Mouse (Mus musculus) CD4-positive, CD25-positive, alpha-beta regulatory T cell, adult 4 months (primary cell): ENCODE results near the gene Lonp2. TPM values are rescaled to one million over a fixed set of nuclear protein-coding genes. Genes with fewer than 3 reads are reported as not detected.

ENCODE experiments used
- ATAC-seq: one replicate; pipeline ENCODE4 v1.8.0; 2017
- polyA plus RNA-seq, 2 experiments: library from polyadenylated mRNA; unstranded; fragments of 100-300 nt; shearing (Covaris generic); gene quantifications; one replicate each; pipeline ENCODE4 v1.2.1; 2017

Gene Lonp2
- polyA plus RNA-seq, 2 experiments from 2014 or later: 96.5 to 125 TPM

- ATAC-seq: no peak
Observed at GRCm38 (mm10) chr8:86624915-86625314, 1.1 kb downstream of the Lonp2 start.

- ATAC-seq: no peak
Observed at GRCm38 (mm10) chr8:86630212-86630611, 6.4 kb downstream of the Lonp2 start.

GRCm38 (mm10) chr8:86631395-86631794 lies 7.6 kb downstream of the Lonp2 start:
- ATAC-seq: no peak

GRCm38 (mm10) chr8:86637826-86638225 lies 14.0 kb downstream of the Lonp2 start:
- ATAC-seq: no peak

- no peak for ATAC-seq
Observed at GRCm38 (mm10) chr8:86638981-86639380, 15.1 kb downstream of the Lonp2 start.

GRCm38 (mm10) chr8:86642682-86643081 lies 18.8 kb downstream of the Lonp2 start:
- no peak for ATAC-seq

- no peak for ATAC-seq
Observed at GRCm38 (mm10) chr8:86644661-86645060, 20.8 kb downstream of the Lonp2 start.

- ATAC-seq: no peak
Observed at GRCm38 (mm10) chr8:86647771-86648170, 23.9 kb downstream of the Lonp2 start.

GRCm38 (mm10) chr8:86651416-86651815 lies 27.6 kb downstream of the Lonp2 start:
- no peak for ATAC-seq

GRCm38 (mm10) chr8:86652546-86652945 lies 28.7 kb downstream of the Lonp2 start:
- ATAC-seq: no peak

- no peak for ATAC-seq
Observed at GRCm38 (mm10) chr8:86654578-86654977, 30.7 kb downstream of the Lonp2 start.

GRCm38 (mm10) chr8:86668750-86669149 lies 44.9 kb downstream of the Lonp2 start:
- no peak for ATAC-seq

- ATAC-seq: no peak
Observed at GRCm38 (mm10) chr8:86669259-86669658, 45.4 kb downstream of the Lonp2 start.

GRCm38 (mm10) chr8:86686629-86687028 lies 62.8 kb downstream of the Lonp2 start:
- ATAC-seq: peak; percentile 80

GRCm38 (mm10) chr8:86692107-86692506 lies 68.3 kb downstream of the Lonp2 start:
- ATAC-seq: no peak

GRCm38 (mm10) chr8:86694011-86694410 lies 70.2 kb downstream of the Lonp2 start:
- ATAC-seq: no peak

- ATAC-seq: no peak
Observed at GRCm38 (mm10) chr8:86695703-86696102, 71.9 kb downstream of the Lonp2 start.

- no peak for ATAC-seq
Observed at GRCm38 (mm10) chr8:86698811-86699421, 75.1 kb downstream of the Lonp2 start.

GRCm38 (mm10) chr8:86699471-86699870 lies 75.6 kb downstream of the Lonp2 start:
- ATAC-seq: no peak

GRCm38 (mm10) chr8:86702453-86702852 lies 78.6 kb downstream of the Lonp2 start:
- ATAC-seq: no peak

GRCm38 (mm10) chr8:86705317-86705716 lies 81.5 kb downstream of the Lonp2 start:
- ATAC-seq: no peak

GRCm38 (mm10) chr8:86706756-86707155 lies 82.9 kb downstream of the Lonp2 start:
- peak; percentile 19 for ATAC-seq

GRCm38 (mm10) chr8:86707873-86708272 lies 84.0 kb downstream of the Lonp2 start:
- peak; percentile 89 for ATAC-seq

- no peak for ATAC-seq
Observed at GRCm38 (mm10) chr8:86712594-86712993, 88.8 kb downstream of the Lonp2 start.
